Comparison of ENCODE assay signal across 21 mouse cellular contexts in genomic region chr1:186889584-186889852, GRCm38 (mm10).
DNase-seq lines count a peak whose midpoint lies in the region; ATAC-seq and TF ChIP-seq lines count a peak whose summit lies in the region.
"Had no signal": no experiment of that assay in that cellular context is flagged by ENCODE, and none has a peak within 500 bp of the region (broad histone marks: within the 10 kb centered on the region; RNA-seq: fewer than 3 reads in every experiment).

No protein-coding gene starts in this region.

- H3K4me3 ChIP-seq in forebrain, embryonic 11.5 days (ENCODE audit: low read depth, low read length): no peak overlapping the region
- no peak overlapping the region for H3K4me3 ChIP-seq in forebrain, embryonic 15.5 days
- H3K4me3 ChIP-seq in heart, embryonic 13.5 days: no peak overlapping the region
- H3K4me3 ChIP-seq in heart, postnatal 0 days (ENCODE audit: low read depth, low read length): no peak overlapping the region
- H3K4me3 ChIP-seq in heart, adult 2 months: no peak overlapping the region
- H3K4me3 ChIP-seq in intestine, postnatal 0 days (ENCODE audit: low read depth, low read length): no peak overlapping the region
- H3K4me3 ChIP-seq: embryonic facial prominence, embryonic 15.5 days; erythroblast, embryonic 14.5 days; gastrocnemius, adult 2 months; hindbrain, embryonic 10.5 days; intestine, embryonic 15.5 days; kidney, embryonic 15.5 days had no signal

- no peak for TF ChIP-seq POLR2A in heart, adult 2 months (IDR thresholded peaks at IDR 0.05; ENCODE audit: insufficient read depth, low read depth, low read length)

- no peaks in the 10 kb centered on the region for H3K4me1 ChIP-seq in forebrain, embryonic 11.5 days (replicated peaks; ENCODE audit: control insufficient read depth, insufficient read depth, low read length)
- H3K4me1 ChIP-seq in forebrain, embryonic 15.5 days: peaks cover 16% of the 10 kb centered on the region
- H3K4me1 ChIP-seq in heart, embryonic 13.5 days: peaks cover 16% of the 10 kb centered on the region
- H3K4me1 ChIP-seq in heart, postnatal 0 days (ENCODE audit: control insufficient read depth, insufficient read depth): peaks cover 12% of the 10 kb centered on the region; the same call in 1 of the 2 replicates
- no peaks in the 10 kb centered on the region for H3K4me1 ChIP-seq in heart, adult 2 months (ENCODE audit: control insufficient read depth, insufficient read depth, low read length)
- no peaks in the 10 kb centered on the region for H3K4me1 ChIP-seq in intestine, postnatal 0 days (replicated peaks; ENCODE audit: control insufficient read depth, insufficient read depth, low read length)
- H3K4me1 ChIP-seq: embryonic facial prominence, embryonic 15.5 days; intestine, embryonic 15.5 days had no signal

- no peak overlapping the region for H3K27ac ChIP-seq in forebrain, embryonic 11.5 days (ENCODE audit: low read depth, low read length)
- H3K27ac ChIP-seq in forebrain, embryonic 15.5 days (replicated peaks): no peak overlapping the region
- H3K27ac ChIP-seq in heart, embryonic 13.5 days (replicated peaks): peak overlapping the region; percentile 83
- H3K27ac ChIP-seq in heart, postnatal 0 days (ENCODE audit: low read depth): peak overlapping the region; percentile 76; the same call in 1 of the 2 replicates
- no peak overlapping the region for H3K27ac ChIP-seq in heart, adult 2 months
- no peak overlapping the region for H3K27ac ChIP-seq in intestine, postnatal 0 days (ENCODE audit: low read depth, low read length)
- H3K27ac ChIP-seq: embryonic facial prominence, embryonic 15.5 days; gastrocnemius, adult 2 months; hindbrain, embryonic 10.5 days; hindbrain, embryonic 14.5 days; intestine, embryonic 15.5 days; kidney, embryonic 15.5 days had no signal

- H3K9ac ChIP-seq in forebrain, embryonic 11.5 days (ENCODE audit: low read length): no peak overlapping the region
- H3K9ac ChIP-seq in forebrain, embryonic 15.5 days (replicated peaks): no peak overlapping the region
- H3K9ac ChIP-seq in heart, embryonic 13.5 days: no peak overlapping the region
- H3K9ac ChIP-seq in heart, postnatal 0 days (replicated peaks; ENCODE audit: low read depth, low read length): no peak overlapping the region
- no peak overlapping the region for H3K9ac ChIP-seq in heart, adult 2 months (ENCODE audit: low read depth, low read length)
- no peak overlapping the region for H3K9ac ChIP-seq in intestine, postnatal 0 days (ENCODE audit: low read depth, low read length)
- H3K9ac ChIP-seq: embryonic facial prominence, embryonic 15.5 days; hindbrain, embryonic 14.5 days; intestine, embryonic 15.5 days; kidney, embryonic 15.5 days had no signal

- 48% methylated on average over 5 of the region's 5 CpGs for WGBS in forebrain, embryonic 11.5 days
- WGBS in forebrain, embryonic 15.5 days: 37% methylated on average over 5 of the region's 5 CpGs
- WGBS in heart, embryonic 13.5 days: 73% methylated on average over 5 of the region's 5 CpGs
- WGBS in heart, postnatal 0 days: 78% methylated on average over 5 of the region's 5 CpGs
- WGBS in heart, adult 2 months: 77% methylated on average over 5 of the region's 5 CpGs
- WGBS in intestine, postnatal 0 days: 75% methylated on average over 5 of the region's 5 CpGs

- H3K27me3 ChIP-seq in forebrain, embryonic 11.5 days (ENCODE audit: control insufficient read depth, insufficient read depth, low read length): no peaks in the 10 kb centered on the region
- no peaks in the 10 kb centered on the region for H3K27me3 ChIP-seq in forebrain, embryonic 15.5 days
- no peaks in the 10 kb centered on the region for H3K27me3 ChIP-seq in heart, embryonic 13.5 days (replicated peaks)
- H3K27me3 ChIP-seq in heart, postnatal 0 days (ENCODE audit: control insufficient read depth, insufficient read depth, low read length): no peaks in the 10 kb centered on the region
- no peaks in the 10 kb centered on the region for H3K27me3 ChIP-seq in heart, adult 2 months (ENCODE audit: control insufficient read depth, insufficient read depth, low read length)
- H3K27me3 ChIP-seq in intestine, postnatal 0 days (replicated peaks; ENCODE audit: control insufficient read depth, insufficient read depth, low read length): no peaks in the 10 kb centered on the region
- H3K27me3 ChIP-seq: embryonic facial prominence, embryonic 15.5 days; intestine, embryonic 15.5 days had no signal

- intact Hi-C loops in heart, adult 2 months (cut with DNase I): no loop called here

- no peak for TF ChIP-seq CTCF in heart, postnatal 0 days (IDR thresholded peaks at IDR 0.05; ENCODE audit: low read depth)
- TF ChIP-seq CTCF in heart, adult 2 months (IDR thresholded peaks at IDR 0.05): no peak
- no peak for TF ChIP-seq CTCF in intestine, postnatal 0 days (IDR thresholded peaks at IDR 0.05; ENCODE audit: low read depth)

- TF ChIP-seq EP300 in heart, postnatal 0 days (IDR thresholded peaks at IDR 0.05; ENCODE audit: low read depth): no peak
- TF ChIP-seq EP300 in heart, adult 2 months (IDR thresholded peaks at IDR 0.05; ENCODE audit: insufficient read depth, low read depth, low read length): no peak

- ATAC-seq in forebrain, embryonic 11.5 days (replicated peaks; ENCODE audit: low FRiP score): peak; percentile 31; the same call in 1 of the 2 replicates
- no peak for ATAC-seq in forebrain, embryonic 15.5 days (replicated peaks)
- ATAC-seq in heart, embryonic 13.5 days (ENCODE audit: extremely low read depth, insufficient number of reproducible peaks, low FRiP score, low TSS enrichment): no peak
- no peak for ATAC-seq in heart, postnatal 0 days (ENCODE audit: insufficient read depth, low read depth)
- ATAC-seq in intestine, postnatal 0 days: no peak
- ATAC-seq: intestine, embryonic 15.5 days had no signal

- H3K4me2 ChIP-seq in forebrain, embryonic 11.5 days (ENCODE audit: low read depth, low read length, severe bottlenecking): no peak overlapping the region
- no peak overlapping the region for H3K4me2 ChIP-seq in forebrain, embryonic 15.5 days (replicated peaks)
- no peak overlapping the region for H3K4me2 ChIP-seq in heart, embryonic 13.5 days
- no peak overlapping the region for H3K4me2 ChIP-seq in heart, postnatal 0 days (ENCODE audit: low read depth, low read length)
- no peak overlapping the region for H3K4me2 ChIP-seq in intestine, postnatal 0 days (replicated peaks; ENCODE audit: low read depth)
- H3K4me2 ChIP-seq: embryonic facial prominence, embryonic 15.5 days; hindbrain, embryonic 14.5 days; intestine, embryonic 15.5 days; kidney, embryonic 15.5 days had no signal

- no peak for DNase-seq in forebrain, embryonic 11.5 days (ENCODE audit: low spot score)
- no peak for DNase-seq in heart, adult 8-10 months (ENCODE audit: low spot score)
- no peak for DNase-seq in heart, postnatal 0 days (ENCODE audit: low spot score)
- no peak for DNase-seq in heart, adult 2 months
- DNase-seq: adrenal gland, adult 2 months; adrenal gland, postnatal 25 days; cerebellum, adult 18-20 months; cerebellum, adult 9-11 months; cerebellum, postnatal 36 days; gastrocnemius, adult 2 months; gastrocnemius, postnatal 25 days; kidney, adult 2 months had no signal

- no peaks in the 10 kb centered on the region for H3K9me3 ChIP-seq in forebrain, embryonic 11.5 days (ENCODE audit: control insufficient read depth, low read length)
- no peaks in the 10 kb centered on the region for H3K9me3 ChIP-seq in forebrain, embryonic 15.5 days
- peaks cover 4% of the 10 kb centered on the region; the same call in 1 of the 2 replicates for H3K9me3 ChIP-seq in heart, embryonic 13.5 days
- no peaks in the 10 kb centered on the region for H3K9me3 ChIP-seq in heart, postnatal 0 days (replicated peaks; ENCODE audit: control insufficient read depth, low read length)
- H3K9me3 ChIP-seq in intestine, postnatal 0 days (ENCODE audit: control insufficient read depth): no peaks in the 10 kb centered on the region
- H3K9me3 ChIP-seq: embryonic facial prominence, embryonic 15.5 days; intestine, embryonic 15.5 days; kidney, embryonic 15.5 days had no signal

- H3K79me2 ChIP-seq in heart, adult 2 months (replicated peaks; ENCODE audit: control insufficient read depth, insufficient read depth, low read length): no peaks in the 10 kb centered on the region

- no peaks in the 10 kb centered on the region for H3K36me3 ChIP-seq in forebrain, embryonic 11.5 days (ENCODE audit: control insufficient read depth, insufficient read depth, low read length)
- no peaks in the 10 kb centered on the region for H3K36me3 ChIP-seq in forebrain, embryonic 15.5 days
- no peaks in the 10 kb centered on the region for H3K36me3 ChIP-seq in heart, embryonic 13.5 days
- no peaks in the 10 kb centered on the region for H3K36me3 ChIP-seq in heart, postnatal 0 days (replicated peaks; ENCODE audit: control insufficient read depth, insufficient read depth, low read length)
- no peaks in the 10 kb centered on the region for H3K36me3 ChIP-seq in heart, adult 2 months (ENCODE audit: control insufficient read depth, insufficient read depth, low read length)
- H3K36me3 ChIP-seq in intestine, postnatal 0 days (ENCODE audit: control insufficient read depth, insufficient read depth): no peaks in the 10 kb centered on the region
- H3K36me3 ChIP-seq: embryonic facial prominence, embryonic 15.5 days; hindbrain, embryonic 10.5 days; intestine, embryonic 15.5 days; kidney, embryonic 15.5 days had no signal

Comparison
In these comparisons a context has a peak if more than half of its experiments do, and no peak if none do; other contexts are left out.
1. H3K27ac ChIP-seq: peak in heart, embryonic 13.5 days (single experiment) and heart, postnatal 0 days (single experiment); none in forebrain, embryonic 11.5 days (single experiment), forebrain, embryonic 15.5 days (single experiment), heart, adult 2 months (single experiment) and intestine, postnatal 0 days (single experiment).